Mouse (Mus musculus): Measurements from ENCODE around the gene Xxylt1. TPM values are rescaled to one million over a fixed set of nuclear protein-coding genes. Genes with fewer than 3 reads are reported as not detected.

Xxylt1 gene
- total and polyA plus RNA-seq, 3 experiments: 21.5 to 45.7 (median 35.1) TPM

GRCm38 (mm10) chr16:31027675-31028074 is 53.6 kb downstream of the Xxylt1 start:
- dilution Hi-C loops (cut with MboI; ENCODE audit: extremely low pct_ligation_motif_present, extremely low pct_unique_long_range_greater_than_20kb, low sequenced_read_pairs): no loop called here
- in situ Hi-C loops (cut with MboI; ENCODE audit: low pct_ligation_motif_present, low pct_unique_long_range_greater_than_20kb, low sequenced_read_pairs): no loop called here
- Histone ChIP-seq H3K4me3 (replicated peaks in 1 of 3; ENCODE audit: low read depth in 2 of 3, low read length in 2 of 3, poor library complexity in 1 of 3) (no peak overlapping the region), H3K4me2 (ENCODE audit: insufficient read depth, low read depth, poor library complexity, severe bottlenecking) (no peak overlapping the region), H3K9ac (ENCODE audit: insufficient read depth, low read depth) (no peak overlapping the region), H3K27me3 (replicated peaks) (no peaks in the 10 kb centered on the region), H3K9me3 (replicated peaks; ENCODE audit: low read length) (no peaks in the 10 kb centered on the region), H3K36me3 (replicated peaks in 1 of 2; ENCODE audit: control insufficient read depth in 1 of 2, insufficient read depth in 1 of 2, low read length in 1 of 2) (peaks cover 0 to 70% of the 10 kb centered on the region in 2 experiments), H3K79me2 (replicated peaks; ENCODE audit: control insufficient read depth, extremely low read depth, insufficient read depth, poor library complexity, severe bottlenecking) (no peaks in the 10 kb centered on the region), H3K4me1 (ENCODE audit: control insufficient read depth in 1 of 2, insufficient read depth in 2 of 2) (peaks cover 0 to 22% of the 10 kb centered on the region in 2 experiments; a peak in 1 of 4 replicates), H3K27ac (ENCODE audit: insufficient read depth, low read depth) (no peak overlapping the region)
- TF ChIP-seq RCOR1 (conservative IDR thresholded peaks at IDR 0.05; ENCODE audit: low read depth, low read length): no peak
- no peak for TF ChIP-seq E2F4 (IDR thresholded peaks at IDR 0.05; ENCODE audit: insufficient replicate concordance, low read depth, low read length)
- no peak for TF ChIP-seq MXI1 (IDR thresholded peaks at IDR 0.05; ENCODE audit: low read depth, low read length)
- no peak for TF ChIP-seq ZNF384 (IDR thresholded peaks at IDR 0.05; ENCODE audit: low read depth, low read length)
- no peak for TF ChIP-seq MAZ (IDR thresholded peaks at IDR 0.05; ENCODE audit: low read depth, low read length)
- no peak for TF ChIP-seq BHLHE40 (IDR thresholded peaks at IDR 0.05; ENCODE audit: low read depth, low read length)
- TF ChIP-seq TBP (conservative IDR thresholded peaks at IDR 0.05; ENCODE audit: low read depth, low read length): no peak
- TF ChIP-seq ELF1 (IDR thresholded peaks at IDR 0.05; ENCODE audit: low read depth, low read length): no peak
- TF ChIP-seq ZMIZ1 (IDR thresholded peaks at IDR 0.05; ENCODE audit: low read depth, low read length): no peak
- TF ChIP-seq MAFK (IDR thresholded peaks at IDR 0.05; ENCODE audit: insufficient replicate concordance, low read length): no peak
- no peak for TF ChIP-seq CTCF (conservative IDR thresholded peaks at IDR 0.05 in 1 of 2, IDR thresholded peaks at IDR 0.05 in 1 of 2; ENCODE audit: low read depth in 2 of 2, low read length in 2 of 2)
- TF ChIP-seq MAX (IDR thresholded peaks at IDR 0.05; ENCODE audit: low read length): no peak
- TF ChIP-seq HCFC1 (IDR thresholded peaks at IDR 0.05; ENCODE audit: low read depth, low read length): no peak
- DNase-seq (ENCODE audit: extremely low read depth): no peak

GRCm38 (mm10) chr16:31025516-31025915 is 55.7 kb downstream of the Xxylt1 start:
- no peak overlapping the region for H3K9ac ChIP-seq (ENCODE audit: insufficient read depth, low read depth)
- dilution Hi-C loops (cut with MboI; ENCODE audit: extremely low pct_ligation_motif_present, extremely low pct_unique_long_range_greater_than_20kb, low sequenced_read_pairs) (no loop called here), in situ Hi-C loops (cut with MboI; ENCODE audit: low pct_ligation_motif_present, low pct_unique_long_range_greater_than_20kb, low sequenced_read_pairs) (no loop called here)
- H3K79me2 ChIP-seq (replicated peaks; ENCODE audit: control insufficient read depth, extremely low read depth, insufficient read depth, poor library complexity, severe bottlenecking): no peaks in the 10 kb centered on the region
- H3K4me2 ChIP-seq (ENCODE audit: insufficient read depth, low read depth, poor library complexity, severe bottlenecking): no peak overlapping the region
- H3K27me3 ChIP-seq (replicated peaks): no peaks in the 10 kb centered on the region
- H3K4me3 ChIP-seq (replicated peaks in 1 of 3; ENCODE audit: low read depth in 2 of 3, low read length in 2 of 3, poor library complexity in 1 of 3): no peak overlapping the region
- no peak for TF ChIP-seq EP300 (IDR thresholded peaks at IDR 0.05; ENCODE audit: low read length)
- no peak for TF ChIP-seq NELFE (IDR thresholded peaks at IDR 0.05; ENCODE audit: low read depth, low read length)
- TF ChIP-seq MAZ (IDR thresholded peaks at IDR 0.05; ENCODE audit: low read depth, low read length): no peak
- TF ChIP-seq RAD21 (IDR thresholded peaks at IDR 0.05; ENCODE audit: low read depth, low read length): no peak
- no peak for TF ChIP-seq ETS1 (conservative IDR thresholded peaks at IDR 0.05; ENCODE audit: low read depth, low read length)
- no peak for TF ChIP-seq PAX5 (IDR thresholded peaks at IDR 0.05; ENCODE audit: low read length)
- TF ChIP-seq KAT2A (IDR thresholded peaks at IDR 0.05; ENCODE audit: insufficient replicate concordance, low read length): no peak
- no peak for TF ChIP-seq MYC (IDR thresholded peaks at IDR 0.05; ENCODE audit: low read depth, low read length)
- no peak for TF ChIP-seq TBP (conservative IDR thresholded peaks at IDR 0.05; ENCODE audit: low read depth, low read length)
- no peak for TF ChIP-seq IRF4 (IDR thresholded peaks at IDR 0.05; ENCODE audit: low read depth, low read length)
- no peak for TF ChIP-seq NRF1 (IDR thresholded peaks at IDR 0.05; ENCODE audit: low read depth, low read length)
- TF ChIP-seq ELF1 (IDR thresholded peaks at IDR 0.05; ENCODE audit: low read depth, low read length): no peak
- no peak for TF ChIP-seq POLR2A (IDR thresholded peaks at IDR 0.05; ENCODE audit: low read depth, low read length)
- TF ChIP-seq USF1 (IDR thresholded peaks at IDR 0.05; ENCODE audit: low read depth, low read length): no peak
- no peaks in the 10 kb centered on the region for H3K9me3 ChIP-seq (replicated peaks; ENCODE audit: low read length)
- H3K36me3 ChIP-seq (replicated peaks in 1 of 2; ENCODE audit: control insufficient read depth in 1 of 2, insufficient read depth in 1 of 2, low read length in 1 of 2): peaks cover 0 to 77% of the 10 kb centered on the region in 2 experiments
- DNase-seq (ENCODE audit: extremely low read depth): no peak
- H3K4me1 ChIP-seq (ENCODE audit: control insufficient read depth in 1 of 2, insufficient read depth in 2 of 2): peaks cover 0 to 35% of the 10 kb centered on the region in 2 experiments; a peak in 2 of 4 replicates
- no peak overlapping the region for H3K27ac ChIP-seq (ENCODE audit: insufficient read depth, low read depth)
